In genomic region chr11:49974675-49975074, GRCm38 (mm10) we compare ENCODE assay signal across 23 mouse cellular contexts. TPM values are rescaled to one million over a fixed set of nuclear protein-coding genes. Genes with fewer than 3 reads are reported as not detected.
A peak's percentile ranks its signal among the peaks of the same experiment; 100 is the strongest.
DNase-seq lines count a peak whose midpoint lies in the region; ATAC-seq and TF ChIP-seq lines count a peak whose summit lies in the region.
"Had no signal": no experiment of that assay in that cellular context is flagged by ENCODE, and none has a peak within 500 bp of the region (broad histone marks: within the 10 kb centered on the region; RNA-seq: fewer than 3 reads in every experiment).

No protein-coding gene starts in this region.

- DNase-seq in hindbrain, postnatal 0 days (ENCODE audit: low spot score) = no peak
- DNase-seq in liver, embryonic 14.5 days (ENCODE audit: low read depth in 3 of 3, low spot score in 3 of 3) = no peak
- no peak for DNase-seq in liver, embryonic 11.5 days (ENCODE audit: low spot score)
- DNase-seq in R1 (ENCODE audit: low read depth, low spot score) = peak; percentile 27
- DNase-seq in limb, embryonic 10.5 days (ENCODE audit: low spot score) = no peak
- DNase-seq in lung, postnatal 0 days (ENCODE audit: low spot score) = no peak
- DNase-seq: adrenal gland, adult 2 months; adrenal gland, postnatal 14 days; cerebellum, adult 11-12 months; cerebellum, adult 8-10 months; cerebellum, postnatal 10 days; gastrocnemius, adult 2 months; gastrocnemius, postnatal 14 days; heart, adult 11 months had no signal

- H3K27me3 ChIP-seq in hindbrain, postnatal 0 days (ENCODE audit: insufficient read depth, low read length) = no peaks in the 10 kb centered on the region
- no peaks in the 10 kb centered on the region for H3K27me3 ChIP-seq in hindbrain, embryonic 16.5 days (replicated peaks; ENCODE audit: control insufficient read depth, insufficient read depth, low read length)
- no peaks in the 10 kb centered on the region for H3K27me3 ChIP-seq in liver, embryonic 14.5 days (ENCODE audit: control insufficient read depth, insufficient read depth, low read length)
- H3K27me3 ChIP-seq in liver, embryonic 11.5 days (replicated peaks; ENCODE audit: control insufficient read depth, insufficient read depth, low read length) = no peaks in the 10 kb centered on the region
- H3K27me3 ChIP-seq in E14TG2a.4 (ENCODE audit: insufficient read depth, low read length) = peaks cover 3% of the 10 kb centered on the region; the same call in 1 of the 2 replicates
- H3K27me3 ChIP-seq in limb, embryonic 10.5 days (ENCODE audit: low read depth, poor library complexity, severe bottlenecking) = no peaks in the 10 kb centered on the region
- no peaks in the 10 kb centered on the region for H3K27me3 ChIP-seq in lung, postnatal 0 days (replicated peaks; ENCODE audit: insufficient read depth, low read length)
- H3K27me3 ChIP-seq: forebrain, embryonic 13.5 days; hindbrain, embryonic 12.5 days; hindbrain, embryonic 15.5 days had no signal

- H3K27ac ChIP-seq in hindbrain, postnatal 0 days = no peak overlapping the region
- no peak overlapping the region for H3K27ac ChIP-seq in hindbrain, embryonic 16.5 days (ENCODE audit: low read depth, low read length)
- H3K27ac ChIP-seq in liver, embryonic 14.5 days = no peak overlapping the region
- H3K27ac ChIP-seq in liver, embryonic 11.5 days (ENCODE audit: low read depth, low read length) = no peak overlapping the region
- H3K27ac ChIP-seq in limb, embryonic 10.5 days = no peak overlapping the region
- H3K27ac ChIP-seq in lung, postnatal 0 days (ENCODE audit: low read length) = no peak overlapping the region
- H3K27ac ChIP-seq: forebrain, embryonic 10.5 days; forebrain, embryonic 13.5 days; gastrocnemius, adult 2 months; hindbrain, embryonic 12.5 days; hindbrain, embryonic 15.5 days had no signal

- no peaks in the 10 kb centered on the region for H3K4me1 ChIP-seq in hindbrain, postnatal 0 days (ENCODE audit: insufficient read depth, low read length)
- H3K4me1 ChIP-seq in hindbrain, embryonic 16.5 days (ENCODE audit: control insufficient read depth, insufficient read depth, low read depth, low read length) = no peaks in the 10 kb centered on the region
- no peaks in the 10 kb centered on the region for H3K4me1 ChIP-seq in liver, embryonic 14.5 days (replicated peaks; ENCODE audit: control insufficient read depth in 2 of 2, insufficient read depth in 2 of 2, low read length in 1 of 2)
- H3K4me1 ChIP-seq in liver, embryonic 11.5 days (replicated peaks; ENCODE audit: control insufficient read depth, insufficient read depth, low read length) = no peaks in the 10 kb centered on the region
- H3K4me1 ChIP-seq in E14TG2a.4 (replicated peaks; ENCODE audit: low read depth, low read length) = no peaks in the 10 kb centered on the region
- H3K4me1 ChIP-seq in limb, embryonic 10.5 days = no peaks in the 10 kb centered on the region
- no peaks in the 10 kb centered on the region for H3K4me1 ChIP-seq in lung, postnatal 0 days (ENCODE audit: insufficient read depth, low read depth, low read length)
- H3K4me1 ChIP-seq: forebrain, embryonic 10.5 days; forebrain, embryonic 13.5 days; hindbrain, embryonic 12.5 days; hindbrain, embryonic 15.5 days had no signal

- no peaks in the 10 kb centered on the region for H3K9me3 ChIP-seq in hindbrain, postnatal 0 days (ENCODE audit: low read length)
- H3K9me3 ChIP-seq in hindbrain, embryonic 16.5 days (ENCODE audit: control insufficient read depth, low read length) = 0 out of 2 replicates have a peak, but pooled peaks cover 2% of the 10 kb centered on the region
- no peaks in the 10 kb centered on the region; the same call in 1 of the 2 replicates for H3K9me3 ChIP-seq in liver, embryonic 14.5 days (ENCODE audit: control insufficient read depth, low read length)
- no peaks in the 10 kb centered on the region for H3K9me3 ChIP-seq in liver, embryonic 11.5 days (ENCODE audit: control insufficient read depth, low read length)
- H3K9me3 ChIP-seq in E14TG2a.4 (ENCODE audit: low read length) = no peaks in the 10 kb centered on the region
- H3K9me3 ChIP-seq in limb, embryonic 10.5 days (replicated peaks) = no peaks in the 10 kb centered on the region
- H3K9me3 ChIP-seq in lung, postnatal 0 days (ENCODE audit: low read length) = no peaks in the 10 kb centered on the region
- H3K9me3 ChIP-seq: forebrain, embryonic 10.5 days; forebrain, embryonic 13.5 days; hindbrain, embryonic 12.5 days; hindbrain, embryonic 15.5 days had no signal

- no peak for ATAC-seq in hindbrain, postnatal 0 days
- no peak for ATAC-seq in hindbrain, embryonic 16.5 days
- no peak for ATAC-seq in liver, embryonic 14.5 days (ENCODE audit: insufficient read depth)
- no peak for ATAC-seq in liver, embryonic 11.5 days (replicated peaks; ENCODE audit: low FRiP score)
- ATAC-seq in lung, postnatal 0 days = no peak
- ATAC-seq: forebrain, embryonic 13.5 days; forebrain, embryonic 16.5 days; inflammation-experienced regulatory T-cells, adult 6 months had no signal

- WGBS in hindbrain, postnatal 0 days = 55% methylated on average over 1 of the region's 1 CpGs
- 74% methylated on average over 1 of the region's 1 CpGs for WGBS in hindbrain, embryonic 16.5 days
- WGBS in liver, embryonic 14.5 days (ENCODE audit: insufficient replicate concordance) = 42% methylated on average over 1 of the region's 1 CpGs
- WGBS in liver, embryonic 11.5 days = 45% methylated on average over 1 of the region's 1 CpGs
- 57% methylated on average over 1 of the region's 1 CpGs for WGBS in limb, embryonic 10.5 days
- WGBS in lung, postnatal 0 days = 80% methylated on average over 1 of the region's 1 CpGs

- no peak overlapping the region for H3K4me3 ChIP-seq in hindbrain, postnatal 0 days (ENCODE audit: low read length)
- H3K4me3 ChIP-seq in hindbrain, embryonic 16.5 days (ENCODE audit: low read length) = no peak overlapping the region
- H3K4me3 ChIP-seq in liver, embryonic 14.5 days (ENCODE audit: insufficient read depth in 1 of 2, low read depth in 2 of 2, low read length in 2 of 2) = no peak overlapping the region
- H3K4me3 ChIP-seq in liver, embryonic 11.5 days (ENCODE audit: low read depth, low read length) = no peak overlapping the region
- no peak overlapping the region for H3K4me3 ChIP-seq in E14TG2a.4 (replicated peaks; ENCODE audit: low read length)
- H3K4me3 ChIP-seq in limb, embryonic 10.5 days = no peak overlapping the region
- no peak overlapping the region for H3K4me3 ChIP-seq in lung, postnatal 0 days (ENCODE audit: low read depth, low read length)
- H3K4me3 ChIP-seq: forebrain, embryonic 10.5 days; forebrain, embryonic 13.5 days; gastrocnemius, adult 2 months; hindbrain, embryonic 12.5 days; hindbrain, embryonic 15.5 days had no signal

- H3K9ac ChIP-seq in hindbrain, postnatal 0 days (replicated peaks; ENCODE audit: low read length) = no peak overlapping the region
- H3K9ac ChIP-seq in hindbrain, embryonic 16.5 days (ENCODE audit: low read depth, low read length) = no peak overlapping the region
- H3K9ac ChIP-seq in liver, embryonic 14.5 days (replicated peaks) = no peak overlapping the region
- H3K9ac ChIP-seq in liver, embryonic 11.5 days (ENCODE audit: low read depth, low read length) = no peak overlapping the region
- H3K9ac ChIP-seq in lung, postnatal 0 days (replicated peaks; ENCODE audit: low read depth) = no peak overlapping the region
- H3K9ac ChIP-seq: forebrain, embryonic 13.5 days; hindbrain, embryonic 12.5 days; hindbrain, embryonic 15.5 days had no signal

- peaks cover 11% of the 10 kb centered on the region; the same call in 1 of the 2 replicates for H3K36me3 ChIP-seq in hindbrain, postnatal 0 days (ENCODE audit: insufficient read depth, low read length)
- H3K36me3 ChIP-seq in hindbrain, embryonic 16.5 days (ENCODE audit: control insufficient read depth, insufficient read depth, low read length) = peaks cover 6% of the 10 kb centered on the region
- no peaks in the 10 kb centered on the region for H3K36me3 ChIP-seq in liver, embryonic 14.5 days (replicated peaks; ENCODE audit: control insufficient read depth, insufficient read depth, low read depth)
- no peaks in the 10 kb centered on the region for H3K36me3 ChIP-seq in liver, embryonic 11.5 days (ENCODE audit: control insufficient read depth, insufficient read depth, low read length)
- H3K36me3 ChIP-seq in E14TG2a.4 (ENCODE audit: insufficient read depth, low read length) = no peaks in the 10 kb centered on the region
- no peaks in the 10 kb centered on the region for H3K36me3 ChIP-seq in limb, embryonic 10.5 days
- no peaks in the 10 kb centered on the region for H3K36me3 ChIP-seq in lung, postnatal 0 days (ENCODE audit: insufficient read depth, low read length)
- H3K36me3 ChIP-seq: forebrain, embryonic 10.5 days had no signal

- TF ChIP-seq CTCF in hindbrain, postnatal 0 days (IDR thresholded peaks at IDR 0.05; ENCODE audit: low read depth) = peak; percentile 14; the same call in 1 of the 2 replicates
- peak; percentile 49 for TF ChIP-seq CTCF in liver, embryonic 14.5 days (IDR thresholded peaks at IDR 0.05; ENCODE audit: low read depth)
- TF ChIP-seq CTCF in E14TG2a.4 (conservative IDR thresholded peaks at IDR 0.05; ENCODE audit: low read length) = peak; percentile 38
- TF ChIP-seq CTCF in lung, postnatal 0 days (IDR thresholded peaks at IDR 0.05) = no peak

- H3K4me2 ChIP-seq in hindbrain, postnatal 0 days (ENCODE audit: low read depth, low read length) = no peak overlapping the region
- H3K4me2 ChIP-seq in hindbrain, embryonic 16.5 days (ENCODE audit: low read length) = no peak overlapping the region
- H3K4me2 ChIP-seq in liver, embryonic 14.5 days (ENCODE audit: low read depth) = no peak overlapping the region
- no peak overlapping the region for H3K4me2 ChIP-seq in liver, embryonic 11.5 days
- H3K4me2 ChIP-seq in lung, postnatal 0 days (replicated peaks; ENCODE audit: low read depth, low read length) = no peak overlapping the region
- H3K4me2 ChIP-seq: forebrain, embryonic 13.5 days; heart, embryonic 11.5 days; hindbrain, embryonic 12.5 days; hindbrain, embryonic 15.5 days had no signal

- TF ChIP-seq EP300 in liver, embryonic 14.5 days (IDR thresholded peaks at IDR 0.05; ENCODE audit: low read depth) = no peak
- no peak for TF ChIP-seq EP300 in lung, postnatal 0 days (IDR thresholded peaks at IDR 0.05)

RNA-seq across cellular contexts. Expression of gene Rnf130, which starts 50.5 kb away (rescaled TPM):
- total RNA-seq in hindbrain, postnatal 0 days (2014; rRNA removed) = 71.6 and 73.2 TPM in 2 replicates
- polyA plus RNA-seq in hindbrain, postnatal 0 days (2015; fragmentation: Nextera tagmentation; extraction: Ambion mirVana) = 60.6 and 64.7 TPM in 2 replicates
- 32.6 and 46.6 TPM in 2 replicates for polyA plus RNA-seq in hindbrain, embryonic 16.5 days (2015; fragmentation: Nextera tagmentation; extraction: Ambion mirVana)
- 11.2 and 16.0 TPM in 2 replicates for polyA plus RNA-seq in liver, embryonic 14.5 days (2012; rRNA removed)
- polyA plus RNA-seq in liver, embryonic 14.5 days (2014; fragmentation: Nextera tagmentation; extraction: Ambion mirVana) = 36.3 and 36.4 TPM in 2 replicates
- polyA plus RNA-seq in liver, embryonic 11.5 days (2014; fragmentation: Nextera tagmentation; extraction: Ambion mirVana) = 47.8 and 48.0 TPM in 2 replicates
- polyA plus RNA-seq in limb, embryonic 10.5 days (2016; fragmentation: Nextera tagmentation; extraction: Ambion mirVana) = 55.8 and 62.5 TPM in 2 replicates
- polyA plus RNA-seq in lung, postnatal 0 days (2015; fragmentation: Nextera tagmentation; extraction: Ambion mirVana) = 77.5 and 81.6 TPM in 2 replicates
